Mouse (Mus musculus): ENCODE measurements around the gene Irf8. TPM values are rescaled to one million over a fixed set of nuclear protein-coding genes. Genes with fewer than 3 reads are reported as not detected.
"Not testable (repeated sequence)": the region's sequence is repeated elsewhere in the genome, so short reads cannot be mapped to it uniquely, and the experiment has no call there.

Gene Irf8
- total RNA-seq, 2 experiments from 2014 or later, result 3.2 to 4.5 TPM

- intact Hi-C loops (cut with DNase I), result no loop called here
Observed at GRCm38 (mm10) chr8:120715996-120716680, 20.0 kb upstream of the Irf8 start.

GRCm38 (mm10) chr8:120719586-120720236, 16.4 kb upstream of the Irf8 start:
- intact Hi-C loops (cut with DNase I), result no loop called here

More at GRCm38 (mm10) chr8:120715996-120716680, 20.0 kb upstream of the Irf8 start:
- DNase-seq (ENCODE audit: low spot score), result no peak

GRCm38 (mm10) chr8:120723025-120723424, 13.1 kb upstream of the Irf8 start:
- intact Hi-C loops (cut with DNase I), result no loop called here
- DNase-seq (ENCODE audit: low spot score), result no peak

More at GRCm38 (mm10) chr8:120719586-120720236, 16.4 kb upstream of the Irf8 start:
- DNase-seq (ENCODE audit: low spot score), result no peak

GRCm38 (mm10) chr8:120724096-120724495, 12.1 kb upstream of the Irf8 start:
- intact Hi-C loops (cut with DNase I), result not testable (repeated sequence)

GRCm38 (mm10) chr8:120724816-120725575, 11.2 kb upstream of the Irf8 start:
- no peak for DNase-seq (ENCODE audit: low spot score)
- intact Hi-C loops (cut with DNase I), result no loop called here

More at GRCm38 (mm10) chr8:120724096-120724495, 12.1 kb upstream of the Irf8 start:
- not testable (repeated sequence) for DNase-seq (ENCODE audit: low spot score)

- intact Hi-C loops (cut with DNase I), result no loop called here
- no peak for DNase-seq (ENCODE audit: low spot score)
Observed at GRCm38 (mm10) chr8:120725576-120725950, 10.6 kb upstream of the Irf8 start.

- intact Hi-C loops (cut with DNase I), result no loop called here
- no peak for DNase-seq (ENCODE audit: low spot score)
Observed at GRCm38 (mm10) chr8:120726051-120726450, 10.1 kb upstream of the Irf8 start.

- DNase-seq (ENCODE audit: low spot score), result no peak
- intact Hi-C loops (cut with DNase I), result no loop called here
Observed at GRCm38 (mm10) chr8:120728488-120729160, 7.5 kb upstream of the Irf8 start.

- intact Hi-C loops (cut with DNase I), result no loop called here
Observed at GRCm38 (mm10) chr8:120731582-120731981, 4.6 kb upstream of the Irf8 start.

GRCm38 (mm10) chr8:120732068-120732467, 4.1 kb upstream of the Irf8 start:
- DNase-seq (ENCODE audit: low spot score), result no peak
- intact Hi-C loops (cut with DNase I), result no loop called here

More at GRCm38 (mm10) chr8:120731582-120731981, 4.6 kb upstream of the Irf8 start:
- no peak for DNase-seq (ENCODE audit: low spot score)

GRCm38 (mm10) chr8:120736486-120736885, 328 bp downstream of the Irf8 start:
- no peak for DNase-seq (ENCODE audit: low spot score)
- intact Hi-C loops (cut with DNase I), result loop anchor here (2.0 to 5.0 kb wide), 3 partner anchors 16 to 61 kb away; no protein-coding TSS in a partner anchor

GRCm38 (mm10) chr8:120737166-120737565, 1.0 kb downstream of the Irf8 start:
- no peak for DNase-seq (ENCODE audit: low spot score)

GRCm38 (mm10) chr8:120738771-120739170, 2.6 kb downstream of the Irf8 start:
- intact Hi-C loops (cut with DNase I), result loop anchor here (5.0 kb wide), 1 partner anchor 59 kb away; no protein-coding TSS in a partner anchor
- no peak for DNase-seq (ENCODE audit: low spot score)

More at GRCm38 (mm10) chr8:120737166-120737565, 1.0 kb downstream of the Irf8 start:
- intact Hi-C loops (cut with DNase I), result loop anchor here (2.0 to 5.0 kb wide), 3 partner anchors 16 to 60 kb away; no protein-coding TSS in a partner anchor

- DNase-seq (ENCODE audit: low spot score), result no peak
- intact Hi-C loops (cut with DNase I), result loop anchor here (5.0 kb wide), 1 partner anchor 58 kb away; no protein-coding TSS in a partner anchor
Observed at GRCm38 (mm10) chr8:120739526-120739925, 3.4 kb downstream of the Irf8 start.

- DNase-seq (ENCODE audit: low spot score), result no peak
- intact Hi-C loops (cut with DNase I), result no loop called here
Observed at GRCm38 (mm10) chr8:120740579-120740978, 4.4 kb downstream of the Irf8 start.

GRCm38 (mm10) chr8:120741001-120741400, 4.8 kb downstream of the Irf8 start:
- no peak for DNase-seq (ENCODE audit: low spot score)

GRCm38 (mm10) chr8:120741815-120742530, 5.8 kb downstream of the Irf8 start:
- no peak for DNase-seq (ENCODE audit: low spot score)
- intact Hi-C loops (cut with DNase I), result no loop called here

More at GRCm38 (mm10) chr8:120741001-120741400, 4.8 kb downstream of the Irf8 start:
- intact Hi-C loops (cut with DNase I), result no loop called here

- no peak for DNase-seq (ENCODE audit: low spot score)
- intact Hi-C loops (cut with DNase I), result no loop called here
Observed at GRCm38 (mm10) chr8:120743149-120743897, 7.2 kb downstream of the Irf8 start.
